Mouse (Mus musculus) mouse embryonic stem cell (cell line): Measurements from ENCODE around the gene Hdac9.

Source experiments
- in situ Hi-C, 2 experiments: fragments of 300-500 bp; cut with MboI; formaldehyde crosslinking; loops; 1 replicate in 1 of 2; 3 replicates in 1 of 2; pipeline ENCODE4 v1.14.3; 2019 to 2020; ENCODE audit warnings: low sequenced_read_pairs in 2 of 2, low pct_unique_long_range_greater_than_20kb in 1 of 2, mixed read lengths in 1 of 2; ENCODE audit not compliant: unreplicated experiment in 1 of 2

Gene Hdac9

DNA sequence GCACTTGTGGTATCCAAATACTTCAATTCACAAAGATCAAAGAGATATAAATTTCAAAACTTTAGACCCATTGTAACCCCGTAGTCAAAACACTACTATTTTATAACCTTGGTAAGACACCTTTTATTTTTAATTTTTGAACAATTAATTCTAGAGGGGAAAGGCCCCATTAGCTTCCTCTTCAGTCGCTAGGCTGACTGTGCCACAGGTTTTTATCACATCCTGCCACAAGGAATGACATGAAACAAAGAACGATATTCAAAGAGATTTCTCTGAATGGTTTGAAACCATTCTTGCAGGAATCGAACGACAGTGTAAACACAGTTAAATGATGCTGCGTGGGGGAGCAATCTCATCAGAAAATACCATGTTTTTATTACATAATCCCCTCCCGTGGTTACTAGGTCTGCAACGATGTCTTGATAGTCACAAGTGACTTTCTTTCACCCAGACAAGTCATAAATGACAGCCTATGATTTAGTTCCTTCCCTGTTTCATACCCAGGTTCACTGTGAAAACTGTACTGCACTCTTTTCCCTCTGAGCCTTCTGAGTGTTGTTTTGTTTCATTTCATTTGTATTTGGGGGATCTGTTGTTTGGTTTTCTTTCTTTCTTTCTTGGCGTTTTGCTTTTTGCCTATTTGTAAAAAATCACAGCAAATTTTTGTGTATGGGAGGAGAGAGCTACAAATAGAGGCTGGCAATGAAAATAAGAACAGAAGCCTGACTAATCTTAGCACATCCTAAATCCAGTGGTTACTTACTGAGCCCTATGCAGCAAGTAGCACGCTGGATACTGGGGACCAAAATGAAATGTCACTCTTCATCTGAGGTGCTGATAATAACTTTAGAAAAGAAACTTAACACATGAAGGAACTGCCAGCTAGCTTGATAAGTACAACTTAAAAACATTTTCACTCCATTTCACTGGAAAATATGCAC lies 105.0 kb downstream of the Hdac9 start:
- in situ Hi-C loops = no loop called here

DNA sequence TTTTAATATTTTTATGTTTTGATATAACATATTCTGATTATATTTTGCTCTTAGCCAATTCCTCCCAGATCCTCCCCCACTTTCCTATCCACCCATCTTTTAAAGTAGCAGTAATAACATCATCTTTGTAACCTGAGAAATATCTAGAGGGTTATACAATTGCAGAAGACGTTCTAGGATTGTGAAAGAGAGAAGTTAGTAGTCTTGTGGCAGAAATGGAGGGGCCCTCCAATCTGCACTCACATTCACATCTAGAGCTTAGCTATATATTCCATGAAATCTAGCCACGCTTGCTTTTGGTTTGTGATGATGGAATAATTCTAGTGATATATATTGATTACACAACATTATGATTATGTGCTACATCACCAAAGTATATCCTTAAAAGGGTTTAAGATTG lies 106.7 kb downstream of the Hdac9 start:
- in situ Hi-C loops = no loop called here

DNA sequence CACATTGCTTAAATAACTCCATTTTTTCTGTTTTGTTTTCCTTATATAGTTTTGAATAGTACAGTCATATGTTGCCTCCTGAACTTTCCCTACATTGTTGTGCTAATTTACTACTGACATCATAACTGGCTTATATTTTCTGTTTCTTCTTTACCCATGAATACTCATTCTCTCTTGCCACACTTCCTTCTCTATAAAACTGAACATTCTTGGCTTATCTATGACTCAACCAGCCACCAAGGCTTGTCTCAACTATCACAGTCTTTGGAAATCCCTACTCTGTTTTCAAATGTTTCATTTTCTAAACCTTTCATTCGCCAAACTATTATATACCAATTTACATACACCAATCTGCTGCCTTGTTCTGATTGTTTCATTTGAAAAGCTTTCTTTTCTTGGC lies 108.7 kb downstream of the Hdac9 start:
- in situ Hi-C loops = no loop called here

DNA sequence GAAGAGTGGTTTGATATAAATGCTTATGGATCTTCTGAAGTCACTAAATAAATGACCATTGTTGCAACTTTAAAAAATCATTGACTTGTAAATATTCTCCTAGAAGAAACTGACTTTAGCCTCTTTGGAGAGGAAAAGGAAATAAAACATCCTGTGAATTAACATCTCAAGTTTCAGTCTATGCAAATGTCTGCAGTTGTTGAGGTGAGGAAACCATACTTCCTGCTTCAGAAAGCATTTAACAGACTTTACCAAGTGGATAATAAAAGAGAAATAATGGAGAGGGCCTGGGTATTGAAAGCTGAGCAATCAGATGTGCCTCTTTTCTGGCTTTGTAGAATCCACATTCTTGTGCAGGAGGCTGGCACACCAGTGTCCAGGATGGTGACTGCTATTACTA lies 110.4 kb downstream of the Hdac9 start:
- in situ Hi-C loops = no loop called here

DNA sequence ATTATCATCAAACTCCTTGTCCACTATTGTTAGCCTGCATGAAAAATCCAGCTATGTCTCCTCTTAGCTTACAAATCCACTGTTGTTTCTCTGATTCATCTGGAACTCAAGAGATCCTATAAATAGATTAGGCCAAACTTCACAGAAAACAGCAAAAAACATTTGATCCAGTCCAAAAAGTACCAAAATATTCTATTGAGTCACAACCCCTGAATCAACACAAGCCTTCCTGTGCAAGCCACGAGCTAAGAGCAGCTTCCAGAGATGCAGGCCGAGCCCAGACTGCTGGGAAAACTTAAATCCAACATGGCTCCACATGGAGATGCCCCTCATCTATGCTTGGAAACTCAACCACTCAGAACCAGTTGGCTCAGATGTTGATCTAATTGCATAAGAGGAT lies 113.2 kb downstream of the Hdac9 start:
- in situ Hi-C loops = no loop called here

DNA sequence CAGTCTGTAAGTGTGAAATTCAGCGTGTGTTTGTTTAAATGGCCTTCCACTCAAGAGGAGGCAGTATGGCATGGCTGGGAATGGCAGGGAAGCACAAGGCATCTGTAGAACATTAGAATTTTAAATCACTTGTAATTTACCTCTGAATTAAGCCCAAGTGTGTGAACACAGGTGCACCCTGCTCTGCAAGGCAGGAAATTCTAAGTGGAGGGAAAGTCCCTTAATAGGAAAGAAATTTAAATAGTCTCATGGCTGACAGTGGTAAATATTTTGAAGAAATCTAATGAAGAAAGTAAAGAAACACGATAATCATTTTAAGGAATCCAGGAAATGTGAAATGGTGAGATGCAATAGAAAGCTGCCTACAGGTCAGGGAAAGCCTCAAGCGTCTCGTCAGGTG lies 114.6 kb downstream of the Hdac9 start:
- in situ Hi-C loops = no loop called here

DNA sequence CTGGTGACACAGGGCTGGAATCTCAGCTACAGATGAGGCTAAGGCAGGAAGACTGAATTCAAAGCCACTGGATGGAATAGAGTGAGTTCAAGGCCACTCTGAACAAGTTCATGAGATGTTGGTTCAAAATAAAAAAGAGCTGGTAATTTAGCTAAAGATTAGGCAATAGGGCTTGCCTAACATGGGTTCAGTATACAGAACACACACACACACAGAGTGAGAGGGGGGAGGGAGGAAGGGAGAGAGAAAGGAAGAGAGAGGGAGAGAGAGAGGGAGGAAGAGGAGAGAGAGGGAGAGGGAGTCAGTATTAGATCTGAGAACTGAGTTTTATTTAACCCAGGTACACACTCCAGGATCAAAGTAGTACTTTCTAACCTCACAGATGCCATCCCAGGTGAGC lies 115.1 kb downstream of the Hdac9 start:
- in situ Hi-C loops = no loop called here

DNA sequence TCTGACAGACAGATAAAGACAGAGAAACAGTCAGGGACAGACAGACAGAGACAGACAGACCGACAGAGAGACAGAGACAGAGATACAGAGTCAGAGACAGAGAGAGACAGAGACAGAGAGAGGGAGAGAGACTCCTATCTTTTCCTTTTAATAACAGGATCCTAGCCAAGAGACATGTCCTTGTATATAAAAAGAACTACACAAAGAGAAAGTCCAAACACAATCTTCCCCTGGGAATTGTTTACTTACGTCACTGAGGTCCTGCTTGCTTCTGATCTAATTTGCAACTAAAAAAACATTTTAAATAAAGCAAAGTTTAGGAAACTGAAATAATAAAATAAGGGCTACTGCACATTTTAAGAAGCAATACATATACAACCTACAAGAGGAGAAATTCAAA lies 119.5 kb downstream of the Hdac9 start:
- in situ Hi-C loops = no loop called here

DNA sequence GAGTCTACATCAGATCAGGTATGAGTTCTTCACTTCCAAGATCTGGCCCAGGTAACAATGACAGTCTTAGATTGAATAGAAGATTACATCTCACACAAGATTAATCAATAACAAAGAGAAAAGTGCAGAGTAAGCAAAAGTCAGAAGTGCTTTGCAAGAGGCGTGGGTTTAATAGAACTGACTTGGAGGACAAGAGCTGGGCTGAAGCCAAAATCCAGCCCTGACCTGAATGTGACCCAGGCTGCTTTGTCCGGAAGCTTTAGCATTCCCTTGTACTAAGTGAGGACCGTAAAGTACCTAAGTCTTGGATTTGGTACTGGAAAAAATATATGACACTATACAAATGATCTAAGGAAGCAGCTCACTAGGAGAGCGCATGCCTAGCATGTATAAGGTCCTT lies 121.4 kb downstream of the Hdac9 start:
- in situ Hi-C loops = no loop called here

DNA sequence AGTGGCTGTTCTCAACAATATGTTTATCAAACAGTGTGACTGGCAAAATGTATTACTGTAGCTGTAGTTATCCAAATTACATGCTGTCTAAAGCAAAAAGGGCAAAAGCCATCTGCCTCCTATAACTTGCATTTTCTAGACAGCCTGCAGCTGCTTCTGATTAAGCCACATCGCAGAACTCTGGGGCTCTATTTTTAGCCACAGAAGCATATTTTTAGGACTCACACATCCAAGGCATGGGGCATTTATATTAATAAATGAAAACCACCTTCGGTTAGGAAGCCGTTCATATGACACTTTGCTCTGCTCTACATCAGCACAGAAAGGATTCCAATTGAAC lies 124.8 kb downstream of the Hdac9 start:
- in situ Hi-C loops = no loop called here

DNA sequence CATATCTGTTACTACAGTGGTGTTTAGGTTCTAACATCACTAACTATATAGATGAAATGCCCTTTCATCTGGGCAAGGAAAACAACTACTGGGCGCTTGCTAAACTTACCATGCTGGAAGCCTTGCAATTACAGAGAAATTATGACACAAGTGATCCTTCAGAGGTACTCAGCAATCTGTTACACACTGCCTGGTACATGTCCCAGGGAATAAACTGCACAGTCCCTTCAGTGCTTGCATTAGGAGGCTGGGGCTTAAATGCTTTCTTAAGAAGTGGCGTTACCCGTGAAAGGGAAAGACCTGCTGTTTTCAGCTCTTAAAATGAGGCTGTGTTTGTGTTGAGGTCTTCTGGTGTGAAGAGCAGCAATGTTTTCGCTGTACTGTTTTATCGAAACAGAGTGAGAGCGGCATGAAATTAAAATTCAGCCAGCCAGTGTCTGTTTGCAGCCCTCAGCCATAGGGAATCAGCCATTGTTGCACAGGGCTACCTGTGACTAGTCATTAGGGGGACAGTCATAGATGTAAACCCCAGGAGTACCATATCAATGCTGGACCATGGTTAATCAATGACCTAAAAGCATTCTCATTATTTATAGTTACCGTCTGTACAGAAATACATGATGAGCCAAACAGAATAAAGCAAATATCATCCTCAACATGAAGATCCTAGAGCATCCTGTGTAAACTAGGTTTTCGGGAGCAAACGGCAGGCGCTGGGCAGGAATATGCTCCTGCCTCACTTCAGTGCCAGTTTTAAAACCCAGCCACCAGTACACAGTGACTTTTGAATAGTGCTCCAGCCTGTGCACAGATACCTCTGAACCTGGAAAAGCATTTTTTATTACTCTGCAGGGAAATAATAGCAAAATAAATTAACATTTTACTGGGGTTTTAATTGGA lies 125.4 kb downstream of the Hdac9 start:
- in situ Hi-C loops = no loop called here

DNA sequence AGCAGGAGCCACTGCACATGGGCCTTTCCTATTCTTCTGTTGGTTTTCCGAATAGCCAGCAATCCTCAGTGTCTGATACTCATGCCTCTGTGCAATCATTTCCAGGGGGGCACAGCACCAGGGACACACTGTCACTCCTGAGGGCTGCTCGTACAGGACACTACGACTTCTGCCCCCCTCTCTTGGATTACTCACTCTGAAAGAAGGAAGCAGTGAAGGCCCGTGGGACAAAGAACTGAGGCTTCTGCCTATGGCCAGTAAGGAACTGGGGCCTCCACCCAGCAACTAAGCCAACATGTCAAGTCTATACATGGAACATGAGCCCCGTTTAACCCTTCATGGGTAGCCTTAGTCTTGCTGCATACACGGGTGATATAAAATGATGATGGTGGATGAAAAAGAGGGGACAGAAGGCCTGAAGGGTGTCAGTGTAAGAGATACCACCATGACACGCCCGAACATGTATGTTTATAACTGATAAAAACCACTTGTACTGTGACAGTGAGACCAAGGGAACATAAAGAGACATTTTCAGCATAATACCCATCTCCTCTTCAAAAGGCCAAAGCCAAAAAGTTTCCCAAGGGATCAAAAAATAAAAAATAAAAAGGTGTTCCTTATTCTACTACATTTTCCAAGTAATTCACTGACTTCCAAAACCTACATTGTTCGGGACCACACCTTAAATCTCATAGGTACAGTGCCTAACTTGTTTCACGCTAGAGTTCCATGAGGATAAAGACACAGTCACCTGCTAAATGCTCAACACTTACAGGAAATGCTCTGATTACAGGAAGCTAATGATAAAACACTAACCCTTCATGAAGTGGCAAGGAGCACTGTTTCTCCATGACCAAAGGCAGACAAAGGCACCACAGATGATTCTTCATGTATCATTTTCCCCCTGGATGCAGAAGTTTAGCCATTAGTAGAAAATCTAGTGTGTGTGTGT lies 127.6 kb downstream of the Hdac9 start:
- in situ Hi-C loops = no loop called here

DNA sequence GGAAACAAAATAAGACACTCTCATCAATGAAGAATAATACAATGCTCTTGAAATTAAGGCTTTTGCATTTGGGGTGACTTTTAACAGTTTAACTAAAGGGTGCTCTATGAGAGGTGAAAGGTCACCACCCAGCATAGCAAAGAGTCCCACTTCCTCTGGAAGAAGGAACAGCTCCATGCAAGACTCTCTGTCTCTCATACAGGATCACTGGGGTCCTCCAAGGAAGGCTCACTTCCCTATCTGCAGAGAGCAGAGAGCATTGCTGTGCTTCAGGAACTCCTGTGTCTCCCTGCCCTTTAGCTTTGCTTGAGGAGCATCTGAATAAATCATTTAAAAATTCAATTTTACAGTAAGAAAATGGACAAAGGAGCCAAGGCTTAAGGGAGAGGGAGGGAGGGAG lies 129.5 kb downstream of the Hdac9 start:
- in situ Hi-C loops = no loop called here

DNA sequence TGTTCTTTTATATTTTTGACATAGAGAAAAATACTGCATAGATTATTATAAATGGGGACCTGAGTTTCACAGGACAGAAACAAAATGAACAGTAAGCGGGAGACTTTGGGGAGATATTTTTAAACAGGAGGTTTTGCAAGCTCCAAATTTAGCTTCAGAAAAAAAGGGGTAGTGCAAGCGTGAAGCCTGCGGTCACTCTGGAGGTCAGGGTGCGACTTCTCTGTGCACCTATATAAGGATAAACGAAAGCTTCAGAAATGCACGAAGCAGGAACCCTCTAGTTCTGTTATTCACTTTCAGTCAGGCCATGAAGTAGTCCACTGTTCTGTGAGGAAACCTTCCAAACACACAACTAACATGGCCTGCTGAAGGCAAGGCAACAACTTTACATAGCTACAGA lies 133.3 kb downstream of the Hdac9 start:
- in situ Hi-C loops = no loop called here

DNA sequence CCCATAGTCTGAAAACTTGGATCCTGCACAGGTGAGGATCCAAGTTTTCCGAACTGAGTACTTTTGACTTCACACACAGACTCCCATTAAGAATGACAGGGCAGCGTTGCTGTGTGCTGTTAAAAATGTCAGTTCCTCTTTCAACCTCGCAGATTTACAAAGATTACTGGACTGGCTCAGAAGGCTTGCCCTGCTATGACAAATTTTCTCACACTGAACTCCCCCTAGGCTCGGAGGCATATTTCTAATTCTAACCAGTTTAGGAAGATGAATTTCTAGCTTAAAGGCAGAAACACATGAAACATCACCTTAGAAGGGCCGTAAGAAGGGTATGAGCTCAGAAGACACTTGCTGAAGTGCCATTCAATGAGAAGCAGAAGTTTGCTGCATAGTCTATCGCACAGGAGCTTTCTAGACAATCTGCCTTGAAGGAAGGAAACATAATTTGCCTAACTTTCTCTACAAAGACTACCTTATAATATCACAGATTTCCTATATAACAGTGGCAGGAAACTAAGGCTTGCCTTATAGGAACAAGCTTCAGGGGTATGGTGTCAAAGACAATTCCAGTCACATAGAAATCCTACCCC lies 137.4 kb downstream of the Hdac9 start:
- in situ Hi-C loops = no loop called here

DNA sequence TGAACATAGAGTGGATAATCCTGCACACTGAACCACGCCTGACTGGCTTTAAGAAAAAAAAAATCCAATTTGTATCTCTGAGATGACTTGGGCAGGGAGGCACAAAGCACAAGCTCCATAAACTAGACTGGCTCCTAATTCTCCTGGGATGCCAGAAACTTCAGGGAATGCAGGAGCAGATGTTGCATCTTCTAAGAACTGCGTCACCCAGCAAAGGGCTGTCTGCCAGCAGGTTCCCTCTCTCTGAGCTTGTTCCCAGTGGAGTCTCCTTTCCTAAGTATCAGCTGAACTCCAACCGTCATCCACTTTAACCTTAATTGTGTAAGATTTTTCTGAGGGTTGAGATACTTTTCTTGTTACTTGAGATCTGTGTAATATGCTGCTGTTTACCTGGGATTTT lies 140.7 kb downstream of the Hdac9 start:
- in situ Hi-C loops = no loop called here

DNA sequence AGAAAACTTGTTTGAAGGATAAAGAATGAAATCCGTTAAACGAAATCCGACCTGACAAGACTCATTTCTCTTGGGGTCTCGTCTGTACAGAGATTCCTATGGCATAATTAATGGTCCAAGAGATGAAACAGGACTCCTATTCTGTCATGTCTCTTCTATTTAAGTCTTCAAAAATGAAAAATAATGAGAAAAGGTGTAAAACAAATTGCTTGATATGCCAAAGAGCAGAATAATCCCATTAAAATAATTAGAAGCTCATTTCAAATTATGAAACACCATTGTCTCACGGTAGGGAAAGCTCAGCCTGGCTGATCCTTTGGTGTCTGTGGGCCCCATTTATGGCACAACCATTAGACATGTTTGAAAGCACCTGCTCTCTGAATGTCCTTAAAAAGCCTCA lies 142.8 kb downstream of the Hdac9 start:
- in situ Hi-C loops = no loop called here

DNA sequence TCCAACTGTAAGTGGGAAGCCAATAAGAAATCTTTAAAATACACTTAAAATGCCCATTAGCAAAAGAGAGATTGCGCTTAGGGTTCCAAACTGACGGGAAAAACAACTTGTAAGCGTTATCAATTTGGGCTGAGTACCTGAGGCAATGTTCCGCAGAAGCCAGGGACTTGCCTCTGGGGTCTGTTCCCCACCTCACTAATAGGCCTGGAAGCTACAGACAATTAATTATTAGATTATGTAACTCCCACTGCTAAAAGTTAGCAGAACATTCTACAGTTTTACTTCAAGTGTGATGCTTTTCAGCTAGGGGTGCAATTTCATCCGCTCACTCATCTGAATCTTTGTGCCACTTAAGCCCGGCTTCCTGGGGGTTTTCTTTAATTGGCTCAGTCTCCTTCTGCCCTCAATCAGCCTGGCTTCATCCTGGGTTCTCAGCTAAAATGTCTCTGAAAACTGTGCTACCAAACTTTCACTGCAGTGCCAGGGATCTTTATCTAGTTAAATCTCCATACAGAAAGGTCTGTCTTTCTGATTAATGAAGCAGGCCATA lies 149.6 kb downstream of the Hdac9 start:
- in situ Hi-C loops = no loop called here
